Mouse (Mus musculus) hindbrain, postnatal 0 days (tissue): ENCODE measurements around the gene Pxdn. TPM values are rescaled to one million over a fixed set of nuclear protein-coding genes. Genes with fewer than 3 reads are reported as not detected.
A peak's percentile ranks its signal among the peaks of the same experiment; 100 is the strongest.

Experiments
- ATAC-seq: fragments of 200-750 bp; cut with Nextera tagmentation; 2 replicates; pipeline ENCODE4 v1.8.0; 2017; ENCODE audit warnings: mild to moderate bottlenecking, moderate TSS enrichment, moderate library complexity
- DNase-seq: peaks from one replicate; pipeline ENCODE4 v3.0.0-alpha.2; 2015; ENCODE audit warnings: low spot score
- H3K27ac ChIP-seq: fragments of 300-500 bp; sonication (generic); 2 replicates; pipeline ENCODE4 v1.5.1; 2014; ENCODE audit warnings: mild to moderate bottlenecking
- H3K27me3 ChIP-seq: fragments of 300-500 bp; sonication (generic); 2 replicates; pipeline ENCODE4 v1.6.1; 2014; ENCODE audit warnings: low read length, mixed read lengths; ENCODE audit not compliant: insufficient read depth
- H3K36me3 ChIP-seq: fragments of 300-500 bp; sonication (generic); 2 replicates; pipeline ENCODE4 v1.6.1; 2014; ENCODE audit warnings: low read length, mixed read lengths; ENCODE audit not compliant: insufficient read depth
- H3K4me1 ChIP-seq: fragments of 300-500 bp; sonication (generic); 2 replicates; pipeline ENCODE4 v1.6.1; 2014; ENCODE audit warnings: antibody characterized with exemption, low read length, mixed read lengths; ENCODE audit not compliant: insufficient read depth
- H3K4me2 ChIP-seq: fragments of 300-500 bp; sonication (generic); 2 replicates; pipeline ENCODE4 v1.6.1; 2014; ENCODE audit warnings: low read depth, mild to moderate bottlenecking, low read length, moderate library complexity, mixed read lengths
- H3K4me3 ChIP-seq: fragments of 300-500 bp; sonication (generic); 2 replicates; pipeline ENCODE4 v1.5.1; 2014; ENCODE audit warnings: low read length
- H3K9ac ChIP-seq: fragments of 300-500 bp; sonication (generic); replicated peaks from 2 replicates; pipeline ENCODE4 v1.6.1; 2014; ENCODE audit warnings: mild to moderate bottlenecking, low read length, moderate library complexity, mixed read lengths
- H3K9me3 ChIP-seq: fragments of 300-500 bp; sonication (generic); 2 replicates; pipeline ENCODE4 v1.6.1; 2016; ENCODE audit warnings: low read length, mixed read lengths
- CTCF ChIP-seq: IDR thresholded peaks from 2 replicates; pipeline ENCODE4 v1.5.1; 2016; ENCODE audit warnings: antibody characterized with exemption, control low read depth, low read depth
- WGBS: fragments of 180-500 bp; shearing (Covaris S2); extraction: QIAGEN DNeasy Blood & Tissue Kit; methylation state at CpG from one replicate; pipeline ENCODE4 v1.1.7; 2014; 5-methylcytosine and 5-hydroxymethylcytosine counted together
- polyA plus RNA-seq: library from polyadenylated mRNA; unstranded; fragments of >200 nt; fragmentation: Nextera tagmentation; extraction: Ambion mirVana; gene quantifications from 2 replicates; pipeline ENCODE4 v1.2.1, GENCODE M21; 2015
- total RNA-seq: library from RNA; depleted of rRNA; stranded (reverse); fragments of >200 nt; gene quantifications from 2 replicates; pipeline ENCODE4 v1.2.3, GENCODE M21; 2014

Gene Pxdn
- total and polyA plus RNA-seq, 2 experiments from 2014 or later, result 15.7 to 72.1 TPM

GRCm38 (mm10) chr12:29934120-29934581 is 3.3 kb upstream of the Pxdn start:
- Histone ChIP-seq H3K4me2 (no peak overlapping the region), H3K36me3 (no peaks in the 10 kb centered on the region), H3K4me3 (no peak overlapping the region), H3K9ac (no peak overlapping the region), H3K9me3 (no peaks in the 10 kb centered on the region), H3K27me3 (no peaks in the 10 kb centered on the region), H3K27ac (no peak overlapping the region), H3K4me1 (peaks cover 2% of the 10 kb centered on the region; the same call in 1 of the 2 replicates)
- ATAC-seq (no peak), DNase-seq (no peak)
- 75% methylated on average over 8 of the region's 8 CpGs for WGBS
- no peak for TF ChIP-seq CTCF

- H3K4me3 ChIP-seq, result peak overlapping the region; percentile 80
- DNase-seq, result peak; percentile 81
- H3K36me3 ChIP-seq, result no peaks in the 10 kb centered on the region
- peak overlapping the region; percentile 76 for H3K9ac ChIP-seq
- H3K4me2 ChIP-seq, result peak overlapping the region; percentile 82
- H3K4me1 ChIP-seq, result peaks cover 16% of the 10 kb centered on the region
- under 1% methylated on average over 39 of the region's 49 CpGs for WGBS
- no peaks in the 10 kb centered on the region for H3K9me3 ChIP-seq
- peak overlapping the region; percentile 86 for H3K27ac ChIP-seq
- TF ChIP-seq CTCF, result no peak
- ATAC-seq, result peak; percentile 87
- H3K27me3 ChIP-seq, result no peaks in the 10 kb centered on the region
Measured at GRCm38 (mm10) chr12:29937851-29938375, 505 bp downstream of the Pxdn start.

GRCm38 (mm10) chr12:29938376-29939041 is 1.1 kb downstream of the Pxdn start:
- peak; percentile 81 for ATAC-seq
- under 1% methylated on average over 36 of the region's 40 CpGs for WGBS
- no peaks in the 10 kb centered on the region for H3K27me3 ChIP-seq
- H3K36me3 ChIP-seq, result no peaks in the 10 kb centered on the region
- peak overlapping the region; percentile 80 for H3K4me3 ChIP-seq
- H3K4me1 ChIP-seq, result peaks cover 16% of the 10 kb centered on the region
- TF ChIP-seq CTCF, result peak; percentile 22; the same call in 1 of the 2 replicates
- H3K27ac ChIP-seq, result peak overlapping the region; percentile 86
- DNase-seq, result peak; percentile 74
- H3K9me3 ChIP-seq, result no peaks in the 10 kb centered on the region
- H3K4me2 ChIP-seq, result peak overlapping the region; percentile 82
- peak overlapping the region; percentile 76 for H3K9ac ChIP-seq

- no peak for ATAC-seq
Measured at GRCm38 (mm10) chr12:29939261-29939671, 1.9 kb downstream of the Pxdn start.

GRCm38 (mm10) chr12:29942435-29942834 is 5.0 kb downstream of the Pxdn start:
- H3K36me3 ChIP-seq, result no peaks in the 10 kb centered on the region
- WGBS, result 87% methylated on average over 2 of the region's 2 CpGs

More at GRCm38 (mm10) chr12:29939261-29939671, 1.9 kb downstream of the Pxdn start:
- no peak for TF ChIP-seq CTCF
- H3K27ac ChIP-seq, result peak overlapping the region; percentile 86; the same call in 1 of the 2 replicates
- DNase-seq, result no peak
- peak overlapping the region; percentile 82 for H3K4me2 ChIP-seq
- H3K4me3 ChIP-seq, result peak overlapping the region; percentile 80
- peak overlapping the region; percentile 76; the same call in 1 of the 2 replicates for H3K9ac ChIP-seq
- no peaks in the 10 kb centered on the region for H3K27me3 ChIP-seq
- 13% methylated on average over 8 of the region's 8 CpGs for WGBS
- no peaks in the 10 kb centered on the region for H3K9me3 ChIP-seq
- H3K36me3 ChIP-seq, result no peaks in the 10 kb centered on the region
- H3K4me1 ChIP-seq, result peaks cover 16% of the 10 kb centered on the region

GRCm38 (mm10) chr12:29944650-29945049 is 7.2 kb downstream of the Pxdn start:
- TF ChIP-seq CTCF, result no peak
- 72% methylated on average over 3 of the region's 3 CpGs for WGBS

More at GRCm38 (mm10) chr12:29942435-29942834, 5.0 kb downstream of the Pxdn start:
- peaks cover 22% of the 10 kb centered on the region for H3K4me1 ChIP-seq
- no peak for ATAC-seq
- H3K4me3 ChIP-seq, result no peak overlapping the region
- no peaks in the 10 kb centered on the region for H3K27me3 ChIP-seq
- no peak overlapping the region for H3K9ac ChIP-seq
- no peak overlapping the region for H3K27ac ChIP-seq
- no peak for TF ChIP-seq CTCF
- no peak for DNase-seq
- no peak overlapping the region for H3K4me2 ChIP-seq
- no peaks in the 10 kb centered on the region for H3K9me3 ChIP-seq

More at GRCm38 (mm10) chr12:29944650-29945049, 7.2 kb downstream of the Pxdn start:
- DNase-seq (no peak), ATAC-seq (no peak)
- Histone ChIP-seq H3K36me3 (no peaks in the 10 kb centered on the region), H3K27ac (no peak overlapping the region), H3K4me2 (no peak overlapping the region), H3K27me3 (no peaks in the 10 kb centered on the region), H3K9me3 (no peaks in the 10 kb centered on the region), H3K9ac (no peak overlapping the region), H3K4me1 (peaks cover 16% of the 10 kb centered on the region), H3K4me3 (no peak overlapping the region)
